In the genomic region with DNA sequence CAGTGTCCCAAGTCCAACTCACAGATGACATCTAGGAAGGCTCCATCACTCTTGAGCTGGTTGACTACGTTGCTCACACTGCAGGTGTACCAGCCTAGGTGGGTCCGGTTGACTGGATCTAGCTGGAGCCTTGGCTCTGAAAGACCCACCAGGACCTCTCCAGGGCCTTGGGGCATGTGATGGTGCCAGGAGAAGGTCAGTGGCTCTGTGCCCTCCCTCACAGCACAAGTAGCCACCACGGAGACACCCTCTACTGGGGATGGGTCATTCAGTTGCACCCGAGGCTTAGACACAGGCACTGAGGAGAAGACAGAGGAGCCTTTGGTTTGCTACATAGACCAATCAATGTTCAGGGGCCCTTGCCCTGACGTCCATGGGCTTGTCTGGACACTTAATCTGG, we compare ENCODE assay signal across 42 mouse cellular contexts. TPM values are rescaled to one million over a fixed set of nuclear protein-coding genes. Genes with fewer than 3 reads are reported as not detected.
"Had no signal": no experiment of that assay in that cellular context is flagged by ENCODE, and none has a peak within 500 bp of the region (broad histone marks: within the 10 kb centered on the region; RNA-seq: fewer than 3 reads in every experiment).

No protein-coding gene starts in this region.

- H3K4me3 ChIP-seq: heart, embryonic 13.5 days; heart, embryonic 15.5 days; hindbrain, embryonic 10.5 days; hindbrain, embryonic 12.5 days; hindbrain, embryonic 13.5 days; hindbrain, embryonic 15.5 days; intestine, embryonic 15.5 days; kidney, embryonic 15.5 days; layer of hippocampus, adult 2 months; left cerebral cortex, adult 2 months had no signal

- H3K4me1 ChIP-seq: heart, embryonic 13.5 days; heart, embryonic 15.5 days; hindbrain, embryonic 12.5 days; hindbrain, embryonic 13.5 days; hindbrain, embryonic 15.5 days had no signal

- DNase-seq: heart, postnatal 10 days; heart, postnatal 14 days; heart, postnatal 36 days; heart, postnatal 4 days; kidney, adult 11 months; kidney, adult 18-20 months; kidney, adult 2 months; kidney, adult 8-10 months; kidney, adult 9 months; kidney, postnatal 10 days; kidney, postnatal 14 days; kidney, postnatal 25 days; kidney, postnatal 36 days; kidney, postnatal 4 days; layer of hippocampus, adult 9-11 months; layer of hippocampus, postnatal 36 days had no signal

- H3K27me3 ChIP-seq: heart, embryonic 13.5 days; hindbrain, embryonic 15.5 days; intestine, embryonic 15.5 days had no signal

- H3K9ac ChIP-seq: heart, embryonic 13.5 days; heart, embryonic 15.5 days; hindbrain, embryonic 12.5 days; hindbrain, embryonic 13.5 days; hindbrain, embryonic 14.5 days; hindbrain, embryonic 15.5 days; intestine, embryonic 15.5 days; kidney, embryonic 15.5 days had no signal

- H3K4me2 ChIP-seq: heart, embryonic 11.5 days; heart, embryonic 13.5 days; heart, embryonic 15.5 days; hindbrain, embryonic 12.5 days; hindbrain, embryonic 13.5 days; hindbrain, embryonic 14.5 days; hindbrain, embryonic 15.5 days; intestine, embryonic 15.5 days; kidney, embryonic 15.5 days had no signal

- H3K27ac ChIP-seq: heart, embryonic 13.5 days; heart, embryonic 15.5 days; hindbrain, embryonic 10.5 days; hindbrain, embryonic 12.5 days; hindbrain, embryonic 13.5 days; hindbrain, embryonic 14.5 days; hindbrain, embryonic 15.5 days; hindbrain, postnatal 0 days; intestine, embryonic 15.5 days; kidney, embryonic 15.5 days; kidney, postnatal 0 days; layer of hippocampus, adult 2 months; left cerebral cortex, adult 2 months had no signal

- H3K9me3 ChIP-seq: heart, embryonic 13.5 days; heart, embryonic 15.5 days; hindbrain, embryonic 10.5 days; hindbrain, embryonic 12.5 days; hindbrain, embryonic 13.5 days; hindbrain, embryonic 15.5 days; intestine, embryonic 15.5 days; kidney, embryonic 15.5 days had no signal

- H3K36me3 ChIP-seq: heart, embryonic 13.5 days; heart, embryonic 15.5 days; hindbrain, embryonic 10.5 days; hindbrain, embryonic 12.5 days; hindbrain, embryonic 13.5 days; hindbrain, embryonic 15.5 days; intestine, embryonic 15.5 days; kidney, embryonic 15.5 days had no signal

- ATAC-seq: hindbrain, embryonic 16.5 days; hindbrain, postnatal 0 days; inflammation-experienced regulatory T-cells, adult 6 months; intestine, embryonic 15.5 days; intestine, embryonic 16.5 days; intestine, postnatal 0 days had no signal

RNA-seq across cellular contexts. Expression of gene Gm1113, which starts 1.9 kb away (rescaled TPM):
- polyA plus RNA-seq: heart, embryonic 11.5 days; heart, embryonic 13.5 days; heart, embryonic 14.5 days; heart, embryonic 15.5 days; heart, embryonic 16.5 days; heart, postnatal 0 days; hindbrain, embryonic 10.5 days; hindbrain, embryonic 11.5 days; hindbrain, embryonic 12.5 days; hindbrain, embryonic 13.5 days; hindbrain, embryonic 14.5 days; hindbrain, embryonic 15.5 days; hindbrain, embryonic 16.5 days; hindbrain, postnatal 0 days; inflammation-experienced regulatory T-cells, adult 6 months; intestine, embryonic 14.5 days; intestine, embryonic 15.5 days; intestine, embryonic 16.5 days; intestine, postnatal 0 days; kidney, adult 2 months; kidney, embryonic 14.5 days; kidney, embryonic 15.5 days; kidney, embryonic 16.5 days; kidney, postnatal 0 days; large intestine, adult 2 months had no signal

RNA-seq across cellular contexts. Expression of gene Pate2, which starts 53.9 kb away (rescaled TPM):
- polyA plus RNA-seq: inflammation-experienced regulatory T-cells, adult 6 months; large intestine, adult 2 months had no signal
